Mouse (Mus musculus): ENCODE data around the gene Gm9970.

The Gm9970 gene

DNA sequence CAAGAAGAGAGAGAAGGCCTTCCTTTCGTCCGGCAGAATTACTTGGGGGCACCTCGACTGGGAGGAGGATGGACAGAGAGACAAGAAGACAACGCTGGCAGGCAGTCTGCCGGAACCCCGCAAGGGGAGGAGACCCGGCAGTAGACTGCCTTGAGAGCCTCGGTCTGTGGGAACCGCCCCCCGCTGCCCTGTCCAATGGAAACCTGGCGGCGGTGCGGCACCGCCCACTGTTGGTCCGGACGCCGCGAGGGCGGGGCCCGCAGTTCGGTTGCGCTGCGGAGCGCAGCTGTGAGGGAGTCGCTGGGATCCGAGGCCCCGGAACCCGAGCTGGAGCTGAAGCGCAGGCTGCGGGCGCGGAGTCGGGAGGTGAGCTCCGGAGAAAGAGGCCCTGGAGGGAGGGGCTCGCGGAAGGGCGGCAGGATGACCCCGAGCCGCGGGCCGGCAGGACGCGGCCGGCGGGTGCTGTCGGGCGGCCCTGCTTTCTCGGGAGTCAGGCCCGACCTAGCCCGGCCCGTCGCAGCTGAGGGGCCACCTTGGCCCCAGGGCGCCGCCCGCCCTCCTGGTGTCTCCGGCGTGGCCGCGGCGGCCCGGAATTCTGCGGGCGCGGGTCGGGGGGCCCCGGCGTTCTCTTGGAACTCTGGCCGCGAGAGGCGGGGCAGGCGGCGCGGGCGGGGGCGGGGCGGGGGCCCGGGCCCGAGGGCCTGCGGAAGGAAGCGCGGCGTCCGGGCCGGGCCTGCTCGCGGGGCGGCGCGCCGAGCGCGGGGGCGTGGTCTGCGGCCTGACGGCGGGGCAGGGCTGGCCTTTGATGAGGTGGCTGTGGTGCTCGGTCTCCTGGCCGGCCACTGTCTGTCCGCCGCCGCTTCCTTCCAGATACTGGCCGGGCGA is at the start of gene Gm9970, which contains the start of gene Nrbp1:
TSS of gene Gm9970 (minus strand) at position 596 of the 885 bp plus-strand sequence.
TSS of gene Nrbp1 (plus strand) at position 228 of the 885 bp plus-strand sequence.
- peak; percentile 95 for DNase-seq (ENCODE audit: low spot score)

GRCm38 (mm10) chr5:31289626-31290230 is 48.7 kb upstream of the Gm9970 start:
- no peak for DNase-seq (ENCODE audit: low spot score)

- DNase-seq (ENCODE audit: low spot score) = no peak
These were observed 47.6 kb upstream of the Gm9970 start for GRCm38 (mm10) chr5:31288655-31289054.

GRCm38 (mm10) chr5:31288225-31288624 is 47.2 kb upstream of the Gm9970 start:
- DNase-seq (ENCODE audit: low spot score) = no peak

- no peak for DNase-seq (ENCODE audit: low spot score)
These were observed 38.4 kb upstream of the Gm9970 start for GRCm38 (mm10) chr5:31279245-31279988.

DNA sequence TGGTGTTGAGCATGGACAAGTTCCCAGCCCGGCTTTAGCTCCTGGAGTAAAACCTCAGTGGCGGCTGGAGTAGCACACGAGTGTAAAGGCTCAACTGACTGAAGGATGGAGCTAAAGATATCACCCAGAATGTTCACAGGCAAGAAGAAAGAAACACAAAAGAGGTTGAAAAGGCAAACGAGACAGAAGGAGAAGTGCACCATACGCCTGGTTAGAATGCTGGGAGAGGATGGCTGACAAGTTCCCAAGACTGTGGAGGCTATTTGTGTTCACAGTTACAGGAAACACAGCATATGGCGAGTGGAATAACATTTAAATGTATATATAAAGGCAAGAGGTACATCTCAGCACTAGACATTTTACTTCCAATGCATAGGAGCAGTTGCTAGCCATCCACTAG is 32.0 kb upstream of the Gm9970 start:
- no peak for DNase-seq (ENCODE audit: low spot score)

DNA sequence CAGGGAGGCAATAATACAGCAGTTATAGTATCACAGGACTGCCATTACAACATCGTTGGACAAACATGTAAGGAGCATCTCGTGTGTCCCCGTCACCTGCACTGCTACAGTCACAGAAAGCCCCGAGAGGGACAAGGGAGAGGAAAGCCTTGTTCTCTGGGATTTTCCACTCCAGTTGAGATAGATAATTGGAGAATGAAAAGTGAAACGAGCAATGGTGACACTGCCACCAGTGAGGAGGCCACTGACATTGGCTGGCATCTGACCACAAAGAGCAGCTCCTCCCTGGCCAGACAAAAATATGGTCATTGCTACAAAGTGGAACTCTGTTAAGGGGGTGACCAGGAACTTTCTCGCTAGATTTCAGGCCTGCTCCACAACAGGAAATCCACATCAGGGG is 26.7 kb upstream of the Gm9970 start:
- DNase-seq (ENCODE audit: low spot score) = no peak

DNA sequence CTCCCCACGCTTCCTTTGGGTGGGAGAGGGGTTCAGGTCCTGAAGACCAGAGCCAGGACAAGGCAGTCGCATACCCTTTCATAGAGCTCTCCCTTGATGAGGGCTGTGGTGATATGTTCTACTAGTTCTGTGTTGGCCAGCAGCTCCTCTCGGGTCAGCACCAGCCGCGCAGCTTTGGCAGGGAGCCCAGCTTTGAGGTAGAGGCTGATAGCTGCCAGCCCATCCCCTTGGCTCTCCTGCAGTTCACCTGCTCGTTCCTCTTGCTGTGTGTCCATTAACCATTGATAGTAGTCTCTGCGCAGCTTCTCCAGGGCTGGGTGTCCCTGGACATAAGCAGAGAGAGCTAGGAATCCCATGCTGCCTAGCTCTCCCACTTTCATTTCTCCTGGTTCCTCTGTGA is 25.1 kb upstream of the Gm9970 start:
- DNase-seq (ENCODE audit: low spot score) = no peak

DNA sequence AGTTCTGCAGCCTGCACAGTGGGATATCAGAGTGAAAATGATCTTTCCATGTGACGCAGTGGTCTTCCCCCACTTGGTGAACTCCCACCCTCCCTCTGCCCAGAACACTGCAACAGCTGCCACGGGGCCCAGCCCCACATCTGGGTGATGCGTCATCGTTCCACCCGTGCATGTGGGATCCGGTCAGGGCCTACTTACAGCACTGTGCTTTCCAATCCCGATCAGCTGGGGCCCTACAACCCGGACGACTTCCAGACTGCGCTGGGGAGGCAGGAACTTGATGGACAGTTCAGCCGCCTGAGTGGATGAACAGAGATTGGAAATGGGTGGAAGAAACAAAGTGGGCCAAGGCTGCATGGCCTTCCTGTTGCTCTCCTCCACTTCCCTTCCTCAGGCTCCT is 16.6 kb upstream of the Gm9970 start:
- no peak for DNase-seq (ENCODE audit: low spot score)

DNA sequence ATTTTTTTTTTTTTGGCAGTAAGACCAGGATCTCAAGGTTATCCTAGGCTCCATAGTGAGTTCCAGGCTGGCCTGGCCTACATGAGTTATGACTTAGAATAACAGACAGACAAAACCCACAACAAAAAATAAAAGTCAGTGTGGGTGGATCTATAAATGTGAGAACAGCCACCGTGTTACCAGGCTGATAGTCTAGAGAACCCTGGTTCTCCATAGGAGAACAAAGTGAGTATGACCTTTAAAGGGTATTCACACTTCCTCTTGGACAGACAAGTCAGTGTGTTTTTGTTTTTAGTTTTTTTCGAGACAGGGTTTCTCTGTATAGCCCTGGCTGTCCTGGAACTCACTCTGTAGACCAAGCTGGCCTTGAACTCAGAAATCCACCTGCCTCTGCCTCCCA is 14.9 kb upstream of the Gm9970 start:
- no peak for DNase-seq (ENCODE audit: low spot score)

GRCm38 (mm10) chr5:31255381-31255780 is 14.3 kb upstream of the Gm9970 start:
- DNase-seq (ENCODE audit: low spot score) = no peak

DNA sequence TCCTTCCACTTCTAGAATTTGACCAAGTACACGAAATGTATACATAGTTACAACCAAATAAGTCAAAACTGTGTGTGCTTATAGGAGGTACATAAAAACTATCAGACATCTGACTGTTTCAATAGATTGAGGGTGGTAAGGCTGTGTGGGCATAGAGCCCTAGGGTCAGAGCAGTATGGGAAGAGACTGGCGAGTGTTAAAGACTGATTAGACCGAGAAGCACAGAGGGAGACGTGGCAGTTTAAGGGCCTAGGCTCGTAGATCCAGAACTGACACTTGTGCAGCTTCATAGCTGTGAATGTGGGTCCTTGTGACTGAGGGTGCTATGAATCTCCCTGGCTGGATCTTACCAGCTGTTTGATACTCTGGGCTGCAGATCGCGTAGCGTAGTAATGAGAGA is 13.9 kb upstream of the Gm9970 start:
- DNase-seq (ENCODE audit: low spot score) = no peak

GRCm38 (mm10) chr5:31254452-31254851 is 13.4 kb upstream of the Gm9970 start:
- peak; percentile 36 for DNase-seq (ENCODE audit: low spot score)

GRCm38 (mm10) chr5:31253806-31254205 is 12.8 kb upstream of the Gm9970 start:
- DNase-seq (ENCODE audit: low spot score) = no peak

GRCm38 (mm10) chr5:31252795-31253545 is 11.9 kb upstream of the Gm9970 start:
- no peak for DNase-seq (ENCODE audit: low spot score)

DNA sequence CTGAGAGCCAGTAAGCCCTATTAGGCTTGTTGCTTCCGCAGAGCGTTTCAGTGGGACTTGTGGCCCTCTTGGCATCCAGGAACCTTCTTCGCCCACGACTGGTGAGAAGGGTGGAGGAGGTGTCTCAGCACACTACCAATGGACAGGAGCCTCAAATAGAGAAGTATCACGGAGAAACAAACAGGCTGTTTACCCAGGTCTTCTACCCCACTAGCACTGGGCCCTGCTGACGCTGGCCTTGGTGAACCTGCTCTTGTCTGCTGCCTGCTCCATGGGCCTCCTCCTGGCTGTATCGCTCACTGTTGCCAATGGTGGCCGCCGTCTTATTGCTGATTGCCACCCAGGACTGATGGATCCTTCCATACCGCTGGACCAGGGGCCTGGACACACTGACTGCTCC is 11.1 kb upstream of the Gm9970 start:
- no peak for DNase-seq (ENCODE audit: low spot score)

- peak; percentile 61 for DNase-seq (ENCODE audit: low spot score)
These were observed 10.6 kb upstream of the Gm9970 start, which contains the start of gene Krtcap3 for GRCm38 (mm10) chr5:31251541-31252101. TSS of gene Krtcap3 (plus strand) at chr5:31251691.

- DNase-seq (ENCODE audit: low spot score) = no peak
These were observed 9.7 kb upstream of the Gm9970 start for GRCm38 (mm10) chr5:31250716-31251115.

GRCm38 (mm10) chr5:31242191-31242590 is 1.2 kb upstream of the Gm9970 start:
- DNase-seq (ENCODE audit: low spot score) = no peak

GRCm38 (mm10) chr5:31241522-31242034 is 546 bp upstream of the Gm9970 start:
- no peak for DNase-seq (ENCODE audit: low spot score)

DNA sequence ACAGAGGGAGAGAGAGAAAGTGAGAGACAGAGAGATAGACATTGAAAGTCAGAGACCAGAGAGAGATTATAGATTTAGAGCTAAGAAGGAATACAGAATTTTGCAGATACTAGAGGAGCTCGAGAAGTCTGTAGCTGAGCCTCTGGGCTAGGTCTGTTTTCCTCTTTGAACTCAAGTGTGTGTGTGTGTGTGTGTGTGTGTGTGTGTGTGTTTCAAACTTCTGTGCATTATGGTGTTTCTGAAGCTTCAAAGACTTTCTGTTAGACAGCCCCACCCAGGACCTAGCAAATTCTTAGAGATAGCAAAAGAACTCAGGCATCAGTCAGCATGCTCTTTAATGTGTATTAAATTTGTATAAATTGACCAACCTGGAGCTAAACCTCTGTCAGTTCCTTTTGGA is 14.4 kb downstream of the Gm9970 start:
- no peak for DNase-seq (ENCODE audit: low spot score)
